Mouse (Mus musculus): ENCODE measurements at regions not wholly inside any gene's neighbourhood (a gene's known extent, or its start where the extent isn't known, plus 50 kb on each side); places are given as distances from the start of the nearest gene placed in this dataset.
A peak's percentile ranks its signal among the peaks of the same experiment; 100 is the strongest.

DNA sequence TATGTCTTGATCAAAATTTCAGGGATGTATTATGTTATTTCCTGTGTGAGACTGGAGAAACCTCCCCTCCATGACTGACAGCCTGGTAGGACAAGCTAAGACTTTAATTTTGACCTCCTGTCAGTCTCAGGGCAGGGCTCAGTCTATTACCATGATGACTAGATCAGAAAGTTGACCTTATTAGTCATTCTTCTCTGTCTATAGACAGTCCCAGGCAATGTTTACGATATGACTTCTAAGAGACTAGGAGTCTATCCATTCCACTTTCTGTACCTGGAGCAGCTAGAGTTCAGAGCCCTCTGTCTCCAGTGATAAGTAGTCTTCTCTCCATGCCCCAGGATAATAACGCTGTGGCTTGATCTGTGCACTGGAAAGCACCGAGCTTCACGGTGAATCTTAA, 107.0 kb upstream of the Bcl6 start:
- DNase-seq (ENCODE audit: low read depth, low spot score): no peak

DNA sequence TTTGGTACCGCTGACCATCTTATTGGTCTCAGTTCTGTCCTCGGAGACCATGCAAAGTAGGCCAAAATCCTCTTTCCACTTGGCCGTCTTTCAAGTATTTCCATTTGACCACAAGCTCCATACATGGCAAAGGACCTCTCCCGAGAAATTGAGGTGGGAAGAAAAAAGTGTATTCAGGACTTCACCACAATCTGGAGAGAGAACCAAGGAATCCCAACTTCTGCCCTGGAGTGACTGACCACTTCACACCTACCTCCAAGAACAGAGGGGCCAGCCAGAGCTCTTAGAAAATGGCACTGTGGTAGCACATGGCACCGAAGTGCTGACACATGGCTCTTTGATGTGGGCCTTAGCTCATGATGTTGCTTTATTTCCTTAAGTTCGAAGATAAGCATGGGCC, 105.9 kb upstream of the Bcl6 start:
- DNase-seq (ENCODE audit: low read depth, low spot score): peak; percentile 58

DNA sequence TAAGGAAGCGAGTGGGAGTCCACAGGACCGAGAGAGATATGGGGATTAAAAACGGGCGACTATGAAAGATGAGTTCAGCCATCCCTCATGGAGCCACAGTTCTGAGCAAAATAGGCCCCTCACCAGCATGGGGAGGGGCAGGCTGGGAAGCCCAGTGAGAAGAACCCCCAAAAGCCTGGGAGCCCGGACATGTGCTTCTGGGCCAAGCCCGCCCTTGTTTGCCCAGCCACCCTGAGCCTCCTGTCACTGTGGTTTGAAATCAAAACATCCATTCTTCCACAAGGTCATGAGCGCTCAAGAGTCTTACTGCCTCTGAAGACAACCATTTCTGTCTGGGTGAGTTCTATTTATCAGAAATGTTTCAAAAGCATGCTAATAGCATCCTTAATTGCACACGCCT, 105.0 kb upstream of the Bcl6 start:
- DNase-seq (ENCODE audit: low read depth, low spot score): no peak

DNA sequence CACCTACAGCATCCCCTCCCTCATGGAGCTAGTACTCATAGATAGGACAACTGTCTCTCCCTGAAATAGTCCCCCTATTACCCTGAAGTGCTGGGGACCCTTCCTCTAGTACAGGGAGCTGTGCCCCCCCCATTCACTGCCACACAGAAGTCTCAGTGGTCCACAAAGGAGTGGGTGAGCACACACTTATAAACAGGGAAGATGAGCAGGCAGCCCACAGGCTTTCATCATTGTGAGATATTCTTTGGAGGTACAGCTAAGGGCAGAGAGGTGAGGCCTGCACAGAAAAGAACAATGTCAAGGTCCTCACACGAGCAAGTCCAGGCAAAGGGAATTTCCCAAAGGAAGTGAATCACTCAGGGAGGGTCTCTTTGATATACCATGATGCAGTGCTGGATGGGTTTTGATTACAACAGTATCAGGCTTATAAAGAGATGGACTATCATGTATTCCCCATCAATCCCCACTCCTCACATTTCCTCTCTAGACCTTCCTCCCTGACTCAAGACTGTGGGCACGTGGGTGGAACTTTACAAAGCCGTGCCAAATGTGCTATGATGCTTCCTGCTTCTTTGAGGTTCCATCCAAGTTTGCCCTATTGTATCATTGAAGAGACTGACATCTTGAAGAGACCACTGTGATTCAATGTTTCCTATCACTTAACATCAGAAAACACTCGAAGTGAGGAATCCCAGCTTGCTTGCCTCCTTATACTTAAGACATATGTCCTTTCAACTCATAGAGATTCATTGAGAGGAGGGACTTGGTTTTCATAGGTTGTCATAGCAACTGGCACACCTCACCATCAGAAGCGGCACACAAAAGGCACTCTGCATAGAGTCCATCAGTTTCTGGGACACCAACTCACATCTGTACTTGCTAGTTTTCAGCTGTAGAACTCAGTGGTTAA, 104.2 kb upstream of the Bcl6 start:
- peak; percentile 54 for DNase-seq (ENCODE audit: low read depth, low spot score)

DNA sequence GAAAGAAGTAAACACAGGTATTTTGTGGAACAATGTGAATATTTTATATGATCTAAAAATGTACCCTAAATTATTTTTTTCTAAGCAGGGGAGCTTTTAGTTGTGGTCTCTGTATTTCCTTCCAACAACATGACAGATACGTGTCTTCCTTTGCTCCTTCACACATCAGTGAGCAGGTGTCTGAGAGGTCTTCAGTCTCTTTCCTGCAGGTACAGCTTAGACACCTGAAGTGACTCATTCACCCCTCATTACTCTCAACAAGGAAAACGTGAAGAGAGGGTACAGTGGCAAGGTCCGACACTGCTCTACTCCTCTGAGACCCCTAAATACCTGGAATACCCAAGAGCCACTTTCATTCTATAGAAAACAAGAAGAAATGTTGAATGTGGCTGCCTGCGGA, 103.5 kb upstream of the Bcl6 start:
- no peak for DNase-seq (ENCODE audit: low read depth, low spot score)

DNA sequence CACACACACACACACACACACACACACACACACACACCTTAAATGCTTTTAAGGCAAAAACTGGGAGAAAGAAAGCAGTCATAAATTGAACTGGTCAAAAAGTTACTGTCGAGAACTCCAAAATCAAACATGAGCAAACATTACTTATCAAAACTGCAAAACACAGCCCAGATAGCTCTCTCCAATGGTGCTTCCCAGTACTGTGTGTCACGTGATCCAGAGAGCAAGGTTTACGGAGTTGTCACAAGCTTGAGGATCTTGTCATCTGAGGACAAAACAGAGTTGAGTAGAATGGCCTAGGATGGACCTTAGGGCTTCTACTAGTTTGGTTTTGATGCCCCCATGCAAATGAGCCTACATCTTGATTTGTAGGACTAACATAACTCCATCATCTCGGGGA, 102.3 kb upstream of the Bcl6 start:
- no peak for DNase-seq (ENCODE audit: low read depth, low spot score)

DNA sequence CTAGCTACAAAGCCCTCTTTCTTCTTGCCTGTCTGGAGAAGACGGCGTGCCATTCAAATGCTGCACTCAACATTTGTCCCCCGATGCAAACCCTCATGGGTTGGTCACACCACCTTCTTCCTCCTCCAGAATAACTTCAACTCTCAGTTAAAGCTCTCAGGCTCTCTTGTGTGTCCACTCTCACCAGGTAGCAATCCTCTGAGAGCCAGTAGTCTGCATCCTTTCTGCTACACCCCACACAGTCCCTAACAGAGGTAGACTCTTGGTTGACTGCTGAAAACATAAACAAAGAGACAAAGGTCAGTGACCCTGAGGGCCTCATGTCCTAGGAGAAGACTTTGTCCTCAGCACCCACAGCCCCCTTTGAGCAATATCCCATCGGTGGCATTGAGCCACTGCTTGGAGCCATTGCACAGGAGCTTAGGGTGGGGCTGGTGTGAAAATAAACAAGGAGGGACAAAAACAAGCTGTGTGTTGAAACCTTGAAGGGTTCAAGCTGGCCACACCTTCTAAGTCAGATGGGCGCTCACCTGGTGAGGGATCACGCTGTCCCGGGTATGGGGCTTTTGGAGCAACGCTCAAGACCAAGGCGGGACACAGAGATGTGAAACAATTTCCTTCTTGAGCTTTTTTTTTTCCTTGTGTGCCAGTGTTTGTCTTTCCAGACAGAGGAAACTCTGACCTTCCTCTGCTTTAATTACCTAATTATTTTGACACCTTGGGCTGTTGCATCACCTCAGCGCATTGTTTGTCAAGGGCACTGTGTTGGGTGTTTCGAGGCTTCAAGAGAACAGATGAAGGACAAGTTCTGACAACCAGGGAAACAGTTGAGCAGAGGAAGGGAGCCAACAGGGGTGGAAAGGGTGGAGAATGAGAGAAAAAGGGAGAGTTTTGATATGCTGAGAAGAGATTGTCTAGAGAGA, 101.4 kb upstream of the Bcl6 start:
- DNase-seq (ENCODE audit: low read depth, low spot score): no peak

DNA sequence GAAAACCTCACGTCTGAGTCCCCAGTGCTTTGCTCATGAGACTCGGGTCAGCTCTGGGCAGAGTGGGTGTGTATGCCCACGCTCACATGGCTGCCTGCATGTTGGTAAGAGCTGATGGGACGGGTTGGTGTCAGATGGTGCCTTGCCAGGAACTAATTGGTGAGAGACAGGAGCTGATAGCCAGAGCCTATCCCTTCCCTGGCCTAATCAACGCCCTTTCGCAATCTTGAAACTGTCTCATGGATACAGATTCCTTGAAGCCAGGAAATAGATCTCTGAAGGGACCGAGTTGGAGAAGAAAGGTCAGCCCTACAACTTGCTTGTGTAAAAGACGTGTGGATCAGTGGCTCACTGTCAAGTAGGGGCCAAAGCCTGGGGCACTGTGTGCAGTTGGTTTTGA, 95.3 kb upstream of the Bcl6 start:
- DNase-seq (ENCODE audit: low read depth, low spot score): no peak

DNA sequence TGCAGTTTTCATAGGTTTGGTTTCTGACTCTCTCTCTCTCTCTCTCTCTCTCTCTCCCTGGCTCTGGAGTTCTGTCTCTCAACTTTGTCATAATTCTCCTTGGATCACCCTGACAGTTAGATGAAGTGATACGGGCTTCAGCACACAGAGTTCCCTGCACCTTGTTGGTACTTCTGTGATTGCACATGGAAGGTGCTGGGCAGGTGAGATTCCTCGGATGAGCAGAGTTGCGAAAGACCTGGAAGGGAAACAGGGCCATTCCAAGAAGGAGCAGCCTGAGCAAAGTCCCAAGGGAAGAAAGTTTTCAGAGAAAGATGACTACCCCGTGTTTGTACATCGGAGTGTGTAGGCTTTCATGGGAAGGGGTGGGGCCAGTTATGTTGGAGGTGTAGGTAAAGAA, 91.8 kb upstream of the Bcl6 start:
- no peak for DNase-seq (ENCODE audit: low read depth, low spot score)

DNA sequence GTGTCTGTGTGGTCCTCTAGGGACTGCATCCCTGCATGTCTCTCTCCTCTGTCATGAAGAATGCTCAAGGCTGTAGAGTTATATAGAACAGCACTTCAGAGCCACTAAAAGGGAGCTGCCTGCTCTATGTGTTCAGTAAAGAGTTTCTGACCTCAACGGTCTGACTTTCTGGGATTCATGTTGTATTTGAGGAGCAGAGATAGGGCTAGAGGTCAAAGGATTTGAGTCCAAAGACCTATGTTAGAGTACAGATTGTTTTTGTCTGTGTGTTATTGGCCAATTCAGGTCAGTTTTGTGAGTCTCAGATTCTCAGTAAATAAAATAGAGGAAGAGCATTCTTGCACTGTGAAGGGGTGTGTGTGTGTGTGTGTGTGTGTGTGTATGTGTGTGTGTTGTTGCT, 90.0 kb upstream of the Bcl6 start:
- no peak for DNase-seq (ENCODE audit: low read depth, low spot score)

DNA sequence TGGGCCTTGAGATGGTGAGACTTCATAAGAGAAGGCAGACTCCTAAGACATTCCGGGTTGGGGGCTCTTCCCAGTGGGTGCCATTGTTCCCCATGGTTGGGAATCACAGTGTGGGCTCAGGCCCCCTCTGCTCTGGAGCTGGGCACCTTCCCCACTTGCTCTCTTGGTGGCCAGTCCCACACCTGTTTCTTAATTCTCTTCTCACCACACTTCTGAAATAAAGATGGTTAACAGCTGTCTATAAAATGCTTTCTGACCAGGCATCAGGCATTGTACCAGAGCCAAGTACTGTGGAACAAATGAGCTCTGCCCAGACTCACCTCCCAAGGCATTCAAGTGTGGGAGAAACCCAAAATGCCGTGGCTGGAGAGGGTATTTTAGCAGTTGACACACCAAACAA, 88.8 kb upstream of the Bcl6 start:
- no peak for DNase-seq (ENCODE audit: low read depth, low spot score)

DNA sequence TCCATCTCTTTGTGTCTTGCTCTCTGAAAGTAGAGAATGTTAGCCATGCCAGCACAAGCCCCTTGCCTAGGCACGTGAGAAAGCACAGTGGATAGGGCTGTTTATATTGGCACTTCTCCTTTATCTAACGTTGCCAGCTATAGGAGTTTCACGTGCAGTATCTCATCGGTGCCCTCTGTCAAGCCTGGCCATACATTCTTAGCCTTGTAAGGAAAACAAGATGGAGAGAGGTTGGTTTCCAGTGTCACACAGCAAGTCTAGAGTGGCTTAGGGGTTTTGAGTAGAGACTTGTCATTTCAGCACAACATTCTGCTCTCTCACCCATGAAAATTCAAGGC, 88.1 kb upstream of the Bcl6 start:
- no peak for DNase-seq (ENCODE audit: low read depth, low spot score)

DNA sequence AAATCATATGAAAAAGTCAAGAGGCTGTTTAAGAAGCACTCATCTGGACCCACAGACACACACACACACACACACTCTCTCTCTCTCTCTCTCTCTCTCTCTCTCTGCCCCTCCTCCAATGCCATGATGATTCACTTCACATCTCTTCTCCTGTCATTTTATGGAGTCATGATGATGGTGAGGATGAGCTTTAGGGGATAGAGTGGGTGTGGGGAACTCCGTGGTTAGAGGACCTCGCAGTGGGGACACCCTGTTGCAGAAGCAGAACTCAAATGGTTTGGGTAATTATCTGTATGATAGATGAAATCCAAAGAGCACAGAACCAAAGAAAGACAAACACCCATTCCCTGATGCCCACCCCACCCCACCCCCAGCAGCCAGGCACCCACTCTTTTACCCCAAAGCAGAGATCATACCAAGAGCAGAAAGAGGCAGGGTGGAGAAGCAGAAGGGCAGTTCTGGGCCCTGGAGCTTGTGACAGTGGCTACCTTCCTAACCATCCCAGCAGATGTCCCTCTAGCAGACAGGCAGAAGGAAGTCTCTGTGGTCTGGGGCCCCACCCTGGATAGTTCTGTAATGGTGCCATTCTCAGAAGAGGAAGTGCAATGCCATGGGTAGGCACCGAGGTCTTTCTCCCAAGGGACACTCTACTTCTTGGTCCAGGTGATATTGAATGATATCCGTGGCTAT, 87.6 kb upstream of the Bcl6 start:
- DNase-seq (ENCODE audit: low read depth, low spot score): no peak

DNA sequence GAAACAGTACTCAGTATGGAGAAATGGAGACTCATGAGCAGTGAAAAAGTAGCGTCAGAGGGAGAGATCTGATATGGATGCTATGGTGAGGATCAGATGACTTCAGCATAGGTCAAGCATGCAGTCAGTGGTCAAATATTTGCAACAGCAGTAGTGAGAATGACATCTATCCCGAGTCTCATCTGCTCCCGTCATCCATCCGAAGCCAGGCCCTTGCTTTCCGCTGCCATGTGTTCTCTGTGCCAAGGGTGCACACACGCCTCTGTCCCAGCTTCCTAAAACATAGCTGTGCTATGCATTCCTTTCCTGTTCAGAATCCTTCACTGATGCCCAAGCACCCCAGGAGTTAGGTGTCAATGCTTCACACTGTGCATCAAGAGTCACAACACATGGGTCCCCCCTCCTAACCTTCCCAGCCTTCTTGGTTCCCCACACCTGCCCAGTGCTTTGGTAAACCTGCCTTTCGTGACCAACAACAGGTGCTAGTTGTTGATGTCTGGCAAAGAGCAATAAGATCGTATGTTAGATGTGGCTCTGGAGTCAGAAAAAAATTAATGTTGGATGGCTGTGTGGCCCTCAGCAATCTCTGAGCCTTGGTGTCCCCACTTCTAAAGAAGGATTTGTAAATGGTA, 85.1 kb upstream of the Bcl6 start:
- DNase-seq (ENCODE audit: low read depth, low spot score): no peak

DNA sequence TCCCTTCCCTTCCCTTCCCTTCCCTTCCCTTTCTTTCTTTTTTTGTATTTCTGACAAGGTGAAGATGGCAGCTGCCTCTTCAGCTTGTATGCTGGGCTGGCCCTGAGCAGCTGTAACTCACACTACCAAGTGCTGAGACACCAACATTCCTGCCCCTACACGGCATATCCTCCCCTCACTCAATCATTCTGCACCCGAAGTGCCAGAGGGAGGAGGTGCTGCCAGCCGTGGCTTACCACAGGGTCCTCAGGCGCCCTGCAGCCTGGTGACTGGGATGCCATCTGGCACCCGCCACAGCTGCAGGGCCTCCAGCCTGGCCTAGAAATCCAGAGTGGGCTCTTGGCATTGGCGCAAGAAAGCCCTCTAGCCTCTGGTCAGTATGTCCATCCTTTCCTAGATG, 84.4 kb upstream of the Bcl6 start:
- DNase-seq (ENCODE audit: low read depth, low spot score): no peak

DNA sequence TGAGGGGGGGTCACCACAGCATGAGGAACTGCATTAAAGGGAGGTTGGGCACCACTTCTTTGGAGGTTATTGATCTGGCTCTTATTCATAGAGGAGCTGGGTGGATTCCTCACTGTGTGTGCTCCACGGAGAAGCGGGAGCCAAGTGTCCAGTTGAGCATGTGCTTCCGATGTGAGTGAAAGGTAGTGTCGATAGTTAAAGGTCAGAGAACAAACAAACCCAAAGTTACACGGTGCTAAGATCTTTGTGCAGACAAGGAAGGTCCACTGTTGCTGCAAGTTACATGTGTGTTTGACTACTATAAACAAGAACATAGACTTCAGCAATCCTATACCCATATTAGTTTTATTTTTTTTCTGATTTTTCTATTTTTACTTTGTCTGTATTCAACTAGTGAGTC, 80.8 kb upstream of the Bcl6 start:
- DNase-seq (ENCODE audit: low read depth, low spot score): no peak

DNA sequence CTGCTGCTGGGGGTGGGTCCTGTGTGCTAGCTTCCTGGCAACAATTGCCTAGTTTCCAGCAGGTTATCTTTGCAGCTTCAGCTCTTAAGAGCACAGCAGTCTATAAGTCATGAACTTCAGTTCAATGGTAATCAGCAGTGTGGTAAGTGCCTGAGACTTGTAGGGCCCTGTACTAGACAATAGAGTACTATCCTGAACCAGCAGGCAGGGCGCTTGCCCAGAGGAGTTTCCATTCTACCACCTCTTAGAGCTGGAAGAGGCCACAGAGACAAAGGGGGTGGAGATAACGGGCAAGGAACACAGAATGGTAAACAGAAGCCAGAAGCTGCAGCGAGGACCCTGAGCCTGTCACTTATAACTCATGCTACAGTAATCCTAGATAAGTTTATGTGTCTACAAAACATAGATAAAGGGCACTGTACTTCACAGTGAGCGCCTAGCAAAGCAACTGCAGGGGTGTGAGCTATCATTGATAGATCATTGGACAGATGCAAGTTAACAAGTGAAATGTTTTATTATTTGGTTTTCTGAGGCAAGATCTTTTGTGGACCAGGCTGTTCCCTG, 79.7 kb upstream of the Bcl6 start:
- no peak for DNase-seq (ENCODE audit: low read depth, low spot score)

DNA sequence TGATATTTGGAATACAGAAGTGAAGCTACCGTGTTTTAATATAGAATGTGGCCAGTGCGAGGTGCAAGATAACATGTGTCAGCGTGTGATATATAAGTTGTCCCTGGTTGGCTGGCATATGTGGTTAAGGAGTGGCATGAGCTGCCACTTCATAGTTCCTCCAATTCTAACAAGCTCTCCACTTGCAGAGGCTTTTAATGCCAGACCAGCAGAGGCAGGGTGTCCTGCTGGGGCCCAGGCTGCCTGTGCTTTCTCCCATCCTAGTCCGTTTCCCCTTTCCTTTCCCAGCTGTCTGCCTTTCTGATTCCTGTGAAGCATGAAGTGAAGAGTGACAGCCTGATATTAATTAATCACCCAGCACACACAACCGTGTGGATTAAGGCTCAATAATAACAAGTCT, 73.7 kb upstream of the Bcl6 start:
- no peak for DNase-seq (ENCODE audit: low read depth, low spot score)

DNA sequence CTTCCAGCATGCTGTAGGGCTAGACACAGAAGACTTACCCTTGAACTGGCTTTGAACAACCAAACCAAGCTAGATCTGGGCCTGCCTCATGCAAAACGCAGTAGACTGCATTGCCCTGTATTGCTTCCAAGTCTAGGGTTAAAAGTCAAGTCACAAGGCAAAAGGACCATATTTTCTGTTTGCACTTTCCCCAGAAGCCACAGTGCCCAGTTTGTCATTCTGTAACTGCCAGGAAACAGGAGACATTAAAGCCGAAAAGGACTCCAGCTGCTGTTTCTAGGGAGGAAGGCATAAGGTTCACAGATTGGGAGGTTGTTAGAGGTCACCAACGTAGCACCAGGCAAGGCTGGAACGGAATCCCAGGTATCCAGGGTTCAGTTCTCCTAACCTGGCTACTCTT, 72.8 kb upstream of the Bcl6 start:
- no peak for DNase-seq (ENCODE audit: low read depth, low spot score)

DNA sequence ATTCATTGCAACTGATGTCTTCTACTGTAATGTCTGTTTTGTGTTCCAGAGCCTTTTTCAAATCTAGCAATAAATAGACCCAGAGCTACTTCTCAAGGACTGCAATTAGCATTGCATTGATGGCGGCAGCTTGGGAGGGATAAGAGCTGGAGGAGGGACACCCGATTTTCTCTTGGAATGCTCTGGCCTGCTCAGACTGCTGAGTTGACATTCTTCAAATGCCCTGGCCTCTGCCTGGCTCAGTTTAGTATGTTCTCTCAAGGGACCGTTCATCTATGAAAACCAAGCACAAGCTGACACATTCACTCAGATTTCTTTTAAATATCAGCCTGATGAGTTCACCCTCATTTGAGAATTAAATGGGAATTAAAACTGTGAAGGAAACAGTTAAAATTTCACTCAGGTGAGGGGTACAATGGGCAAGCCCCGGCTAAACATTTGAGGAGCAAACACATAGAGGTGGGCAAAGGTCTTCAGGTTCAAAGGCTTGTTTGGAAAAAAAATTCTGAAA, 70.5 kb upstream of the Bcl6 start:
- DNase-seq (ENCODE audit: low read depth, low spot score): no peak

DNA sequence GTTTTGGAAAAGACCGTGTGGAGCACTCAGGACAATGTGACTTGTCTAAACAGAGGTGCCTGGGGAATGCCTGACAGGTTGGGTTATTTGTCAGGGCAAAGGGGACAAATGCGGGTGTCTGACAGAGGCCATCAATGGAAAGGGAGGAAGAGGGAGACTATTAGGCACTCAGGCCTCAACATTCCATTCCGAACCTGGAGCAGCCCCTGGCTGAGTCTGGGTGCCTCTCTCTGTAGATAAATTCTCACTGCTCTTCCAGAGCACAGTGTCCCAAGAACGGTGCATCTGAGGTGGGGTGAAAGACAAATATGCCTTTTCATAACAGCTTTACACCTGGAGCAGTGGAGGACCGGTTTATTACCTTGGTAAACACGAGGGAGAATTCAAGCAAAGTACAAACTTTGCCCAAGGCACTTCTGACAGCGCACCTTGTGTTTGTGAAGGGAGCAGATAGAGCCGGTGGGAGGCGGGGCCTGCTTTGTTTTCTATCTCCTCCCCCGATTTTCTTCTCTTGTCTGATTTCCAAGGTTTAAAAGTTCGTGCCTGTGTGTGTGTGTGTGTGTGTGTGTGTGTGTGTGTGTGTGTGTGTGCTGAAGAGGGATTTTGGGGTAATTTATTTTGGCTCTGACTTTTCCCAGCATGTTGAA, 68.4 kb upstream of the Bcl6 start:
- no peak for DNase-seq (ENCODE audit: low read depth, low spot score)
